Mouse (Mus musculus): Measurements from ENCODE around the gene Atg7.

DNA sequence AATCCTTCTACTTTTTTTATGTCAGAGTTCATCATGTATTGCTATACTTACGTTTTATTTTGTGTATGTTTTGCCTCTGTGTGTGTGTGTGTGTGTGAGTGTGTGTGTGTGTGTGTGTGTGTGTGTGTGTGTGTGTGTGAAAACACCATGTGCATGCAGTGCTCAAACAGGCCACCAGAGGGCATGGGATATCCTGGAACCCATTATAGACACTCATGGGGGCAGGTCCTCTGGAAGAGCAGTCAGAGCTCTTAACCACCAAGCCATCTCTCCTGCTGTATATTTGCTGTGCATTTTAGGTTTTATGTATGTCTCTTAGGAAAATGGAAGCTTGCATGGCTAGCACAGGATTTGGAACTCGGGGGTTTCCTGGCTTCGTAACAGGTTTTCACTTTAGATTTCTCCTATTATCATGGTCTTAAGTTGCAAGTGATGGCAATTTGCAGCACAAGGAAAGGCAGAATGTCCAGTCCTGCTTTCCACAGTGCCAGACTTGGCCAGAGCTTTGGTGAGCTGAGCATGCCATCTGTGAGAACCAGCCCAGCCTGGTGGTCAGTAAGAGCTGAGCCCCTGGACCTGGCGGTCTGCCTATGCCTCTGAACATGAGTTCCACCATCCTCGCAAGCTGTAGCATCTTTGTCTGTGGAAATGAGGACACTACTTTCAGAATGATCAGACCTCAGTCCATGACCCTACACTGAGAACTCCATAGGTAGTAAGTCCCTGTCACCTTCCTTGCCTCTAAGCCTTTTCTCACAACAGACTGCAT lies 172.2 kb downstream of the Atg7 start:
- TF ChIP-seq POLR2A (IDR thresholded peaks at IDR 0.05; ENCODE audit: borderline replicate concordance, control insufficient read depth, low read depth, low read length): no peak
- peak; percentile 46 for TF ChIP-seq CTCF (IDR thresholded peaks at IDR 0.05; ENCODE audit: control insufficient read depth, insufficient read depth, low read length)
